Comparison of ENCODE assay signal across 8 mouse cellular contexts in genomic region chr6:28932328-28932937, GRCm38 (mm10).
A peak's percentile ranks its signal among the peaks of the same experiment; 100 is the strongest.
DNase-seq lines count a peak whose midpoint lies in the region; ATAC-seq lines count a peak whose summit lies in the region.

No protein-coding gene starts in this region.

- peak overlapping the region; percentile 20; the same call in 1 of the 2 replicates for H3K4me3 ChIP-seq in lung, embryonic 15.5 days
- peak overlapping the region; percentile 33 for H3K4me3 ChIP-seq in limb, embryonic 13.5 days

- H3K27me3 ChIP-seq in lung, embryonic 15.5 days, result no peaks in the 10 kb centered on the region
- H3K27me3 ChIP-seq in limb, embryonic 13.5 days, result no peaks in the 10 kb centered on the region

- H3K9me3 ChIP-seq in lung, embryonic 15.5 days, result no peaks in the 10 kb centered on the region
- H3K9me3 ChIP-seq in limb, embryonic 13.5 days, result no peaks in the 10 kb centered on the region

- peak overlapping the region; percentile 61 for H3K4me2 ChIP-seq in lung, embryonic 15.5 days
- peak overlapping the region; percentile 63 for H3K4me2 ChIP-seq in limb, embryonic 13.5 days (replicated peaks)

- ATAC-seq in lung, embryonic 15.5 days (ENCODE audit: borderline replicate concordance, extremely low read depth, low FRiP score, low TSS enrichment), result peak; percentile 35; the same call in 1 of the 2 replicates
- peak; percentile 88 for ATAC-seq in limb, embryonic 13.5 days (ENCODE audit: low FRiP score, low read depth)
- no peak for ATAC-seq in megakaryocyte progenitor cell, adult 5-6 weeks (replicated peaks; ENCODE audit: poor library complexity)

- no peak overlapping the region for H3K27ac ChIP-seq in lung, embryonic 15.5 days
- peak overlapping the region; percentile 53; the same call in 1 of the 2 replicates for H3K27ac ChIP-seq in limb, embryonic 13.5 days

- no peaks in the 10 kb centered on the region for H3K36me3 ChIP-seq in lung, embryonic 15.5 days
- H3K36me3 ChIP-seq in limb, embryonic 13.5 days, result no peaks in the 10 kb centered on the region

- DNase-seq in lung, postnatal 25 days (ENCODE audit: low spot score), result no peak
- peak; percentile 90 to 92 for DNase-seq in cerebellum, postnatal 10 days
- DNase-seq in frontal cortex, postnatal 36 days (ENCODE audit: low spot score in 2 of 2), result peak; percentile 14 to 27
- DNase-seq in right cerebral cortex, postnatal 4 days, result peak; percentile 40
- DNase-seq in ovary, adult 18-20 months (ENCODE audit: low spot score), result no peak

- WGBS in lung, embryonic 15.5 days, result 10% methylated on average over 18 of the region's 19 CpGs
- 5% methylated on average over 19 of the region's 19 CpGs for WGBS in limb, embryonic 13.5 days

- no peak overlapping the region for H3K9ac ChIP-seq in lung, embryonic 15.5 days
- peak overlapping the region; percentile 25; the same call in 1 of the 2 replicates for H3K9ac ChIP-seq in limb, embryonic 13.5 days

- peaks cover 18% of the 10 kb centered on the region; the same call in 1 of the 2 replicates for H3K4me1 ChIP-seq in lung, embryonic 15.5 days
- peaks cover 19% of the 10 kb centered on the region for H3K4me1 ChIP-seq in limb, embryonic 13.5 days

Comparison
In these comparisons a context has a peak if more than half of its experiments do, and no peak if none do; other contexts are left out.
1. DNase-seq: peak in cerebellum, postnatal 10 days (2 of 2), frontal cortex, postnatal 36 days (2 of 2) and right cerebral cortex, postnatal 4 days (single experiment); none in lung, postnatal 25 days (single experiment) and ovary, adult 18-20 months (single experiment).